Mouse (Mus musculus) frontal cortex, postnatal 25 days (tissue): ENCODE measurements at regions not wholly inside any gene's neighbourhood (a gene's known extent, or its start where the extent isn't known, plus 50 kb on each side); places are given as distances from the start of the nearest gene placed in this dataset.

Experiments
- DNase-seq, 2 experiments: peaks; one replicate each; pipeline ENCODE4 v3.0.0; 2022; ENCODE audit warnings: low spot score in 2 of 2

GRCm38 (mm10) chr5:54254005-54254404 lies 255.7 kb downstream of the Stim2 start:
- DNase-seq = no peak

- peak in 1 of 2 experiments; percentile 35 for DNase-seq
Measured at GRCm38 (mm10) chr5:54258087-54258733, 259.9 kb downstream of the Stim2 start.

- DNase-seq = no peak
Measured at GRCm38 (mm10) chr5:54264867-54265434, 266.7 kb downstream of the Stim2 start.

- DNase-seq = no peak
Measured at GRCm38 (mm10) chr5:54267905-54268590, 269.7 kb downstream of the Stim2 start.

GRCm38 (mm10) chr5:54279357-54279756 lies 281.1 kb downstream of the Stim2 start:
- no peak for DNase-seq

- DNase-seq = no peak
Measured at GRCm38 (mm10) chr5:54280670-54281069, 282.4 kb downstream of the Stim2 start.

GRCm38 (mm10) chr5:54281121-54281520 lies 282.8 kb downstream of the Stim2 start:
- no peak for DNase-seq

GRCm38 (mm10) chr5:54290372-54291080 lies 292.2 kb downstream of the Stim2 start:
- DNase-seq = no peak

GRCm38 (mm10) chr5:54291940-54292339 lies 293.6 kb downstream of the Stim2 start:
- no peak for DNase-seq

GRCm38 (mm10) chr5:54313660-54314279 lies 315.5 kb downstream of the Stim2 start:
- no peak for DNase-seq

GRCm38 (mm10) chr5:54330415-54330814 lies 332.1 kb downstream of the Stim2 start:
- DNase-seq = no peak

GRCm38 (mm10) chr5:54342976-54343375 lies 344.7 kb downstream of the Stim2 start:
- DNase-seq = no peak

GRCm38 (mm10) chr5:54343432-54343831 lies 345.1 kb downstream of the Stim2 start:
- DNase-seq = no peak

GRCm38 (mm10) chr5:54348820-54349596 lies 350.7 kb downstream of the Stim2 start:
- DNase-seq = no peak

GRCm38 (mm10) chr5:54349775-54350332 lies 351.6 kb downstream of the Stim2 start:
- no peak for DNase-seq

- no peak for DNase-seq
Measured at GRCm38 (mm10) chr5:54356105-54356504, 357.8 kb downstream of the Stim2 start.

- no peak for DNase-seq
Measured at GRCm38 (mm10) chr5:54357501-54357900, 359.2 kb downstream of the Stim2 start.

GRCm38 (mm10) chr5:54358221-54358620 lies 359.9 kb downstream of the Stim2 start:
- no peak for DNase-seq
